Mouse (Mus musculus) midbrain, embryonic 12.5 days (tissue): ENCODE results near the gene Dock7. TPM values are rescaled to one million over a fixed set of nuclear protein-coding genes. Genes with fewer than 3 reads are reported as not detected.
A peak's percentile ranks its signal among the peaks of the same experiment; 100 is the strongest.

ENCODE experiments used
- ATAC-seq: fragments of 200-750 bp; cut with Nextera tagmentation; 2 replicates; pipeline ENCODE4 v1.8.0; 2017; ENCODE audit warnings: low read depth, moderate TSS enrichment, moderate library complexity; ENCODE audit not compliant: low FRiP score
- H3K27ac ChIP-seq: fragments of 300-500 bp; sonication (generic); replicated peaks from 2 replicates; pipeline ENCODE4 v1.5.1; 2016; ENCODE audit warnings: mild to moderate bottlenecking
- H3K27me3 ChIP-seq: fragments of 300-500 bp; sonication (generic); 2 replicates; pipeline ENCODE4 v1.6.1; 2016; ENCODE audit warnings: mild to moderate bottlenecking
- H3K36me3 ChIP-seq: fragments of 300-500 bp; sonication (generic); 2 replicates; pipeline ENCODE4 v1.6.1; 2016
- H3K4me1 ChIP-seq: fragments of 300-500 bp; sonication (generic); 2 replicates; pipeline ENCODE4 v1.6.1; 2016
- H3K4me2 ChIP-seq: fragments of 300-500 bp; sonication (generic); replicated peaks from 2 replicates; pipeline ENCODE4 v1.6.1; 2016; ENCODE audit warnings: mild to moderate bottlenecking, moderate library complexity
- H3K4me3 ChIP-seq: fragments of 300-500 bp; sonication (generic); 2 replicates; pipeline ENCODE4 v1.5.1; 2016; ENCODE audit warnings: mild to moderate bottlenecking
- H3K9ac ChIP-seq: fragments of 300-500 bp; sonication (generic); replicated peaks from 2 replicates; pipeline ENCODE4 v1.6.1; 2016; ENCODE audit warnings: mild to moderate bottlenecking, moderate library complexity
- H3K9me3 ChIP-seq: fragments of 300-500 bp; sonication (generic); 2 replicates; pipeline ENCODE4 v1.6.1; 2016; ENCODE audit warnings: mild to moderate bottlenecking
- whole genome bisulfite sequencing: fragments of 180-500 bp; shearing (Covaris S2); methylation state at CpG from one replicate; pipeline ENCODE4 v1.1.7; 2016; 5-methylcytosine and 5-hydroxymethylcytosine counted together
- polyA plus RNA-seq: library from polyadenylated mRNA; unstranded; fragments of >200 nt; fragmentation: Nextera tagmentation; extraction: Ambion mirVana; gene quantifications from 2 replicates; pipeline ENCODE4 v1.2.1, GENCODE M21; 2016

The Dock7 gene
- polyA plus RNA-seq, 1 experiment from 2014 or later, result 120 TPM

DNA sequence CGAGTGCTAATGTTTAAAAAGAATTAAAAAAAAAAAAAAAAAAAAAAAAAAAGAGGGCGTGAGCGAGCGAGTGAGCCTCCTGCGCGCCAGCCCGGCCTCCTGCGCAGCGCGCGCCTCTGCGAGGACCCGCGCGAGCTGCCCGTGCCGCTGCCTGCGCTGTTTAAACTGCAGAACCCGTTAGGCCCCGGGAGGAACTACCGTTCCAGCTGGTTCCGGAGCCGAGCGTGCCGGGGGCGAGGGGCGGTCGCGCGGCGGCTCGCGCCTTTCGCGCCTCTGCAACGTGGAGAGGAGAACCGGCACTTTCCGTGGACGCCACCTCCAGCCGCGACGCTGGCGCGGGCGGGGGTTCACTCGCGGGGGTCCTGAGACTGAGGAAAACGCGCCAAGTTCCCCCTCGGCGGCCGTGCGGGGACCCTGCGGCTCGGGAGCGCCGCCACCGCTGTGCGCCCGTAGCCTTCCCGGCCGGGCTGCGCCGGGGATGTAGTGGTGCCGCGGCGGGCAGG lies 197.1 kb downstream of the Dock7 start, which contains the start of gene Usp1:
Gene Usp1, plus strand, starts transcription at position 243 of the 503 bp plus-strand sequence.
- Histone ChIP-seq H3K4me3 (peak within 1 kb of the TSS; percentile 90), H3K27ac (peak within 1 kb of the TSS; percentile 97), H3K4me1 (peaks cover 19% of the 10 kb centered on the region), H3K9me3 (no peaks in the 10 kb centered on the region), H3K36me3 (no peaks in the 10 kb centered on the region), H3K27me3 (no peaks in the 10 kb centered on the region), H3K4me2 (peak within 1 kb of the TSS; percentile 79), H3K9ac (peak within 1 kb of the TSS; percentile 93)
- WGBS, result under 1% methylated on average over 35 of the region's 67 CpGs
- ATAC-seq, result peak; percentile 70

DNA sequence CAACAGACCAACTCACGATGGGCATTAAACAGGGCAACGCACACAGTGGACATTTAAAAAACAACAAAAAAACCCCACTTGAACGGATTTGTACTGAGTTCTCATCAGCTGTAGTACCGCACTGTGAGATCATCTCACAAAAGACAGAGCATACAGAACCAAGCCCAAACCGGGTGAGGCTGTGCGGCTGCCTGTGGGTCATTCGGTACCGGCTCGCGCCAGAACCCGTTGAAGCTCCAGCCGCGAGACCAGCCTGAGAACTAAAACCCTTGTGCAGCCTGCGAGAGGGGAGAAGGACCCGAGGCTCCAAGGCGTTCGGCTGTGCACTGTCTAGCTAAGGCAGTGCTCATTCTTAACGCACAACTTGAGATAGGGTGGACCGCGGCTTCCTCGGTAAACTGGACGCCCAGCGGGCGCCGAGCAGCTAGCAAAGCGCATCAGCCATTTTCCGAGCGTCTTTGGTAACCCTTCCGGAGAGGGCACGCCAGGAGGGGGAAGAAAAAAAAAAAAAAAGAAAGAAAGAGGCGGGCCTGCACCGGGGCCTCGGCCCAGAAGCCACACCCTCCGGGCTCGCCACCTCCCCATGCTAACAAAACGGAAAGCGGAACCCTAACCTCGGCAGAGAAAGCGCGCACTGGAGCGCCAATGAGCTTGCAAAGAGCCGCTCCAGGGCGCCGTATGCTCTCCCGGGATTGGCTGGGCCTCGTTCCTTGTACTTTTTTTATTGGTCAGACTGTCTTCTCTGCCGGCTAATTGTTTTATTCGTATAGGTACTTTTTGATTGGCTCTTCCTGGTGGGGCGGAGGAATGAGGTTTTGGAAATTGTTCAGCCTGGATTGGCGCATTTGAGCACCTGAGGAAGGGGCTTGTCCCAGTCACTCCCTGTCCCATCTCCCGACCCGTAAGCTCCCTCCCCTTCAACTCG lies 197.8 kb downstream of the Dock7 start:
- peak overlapping the region; percentile 79 for H3K4me2 ChIP-seq
- under 1% methylated on average over 53 of the region's 53 CpGs for WGBS

DNA sequence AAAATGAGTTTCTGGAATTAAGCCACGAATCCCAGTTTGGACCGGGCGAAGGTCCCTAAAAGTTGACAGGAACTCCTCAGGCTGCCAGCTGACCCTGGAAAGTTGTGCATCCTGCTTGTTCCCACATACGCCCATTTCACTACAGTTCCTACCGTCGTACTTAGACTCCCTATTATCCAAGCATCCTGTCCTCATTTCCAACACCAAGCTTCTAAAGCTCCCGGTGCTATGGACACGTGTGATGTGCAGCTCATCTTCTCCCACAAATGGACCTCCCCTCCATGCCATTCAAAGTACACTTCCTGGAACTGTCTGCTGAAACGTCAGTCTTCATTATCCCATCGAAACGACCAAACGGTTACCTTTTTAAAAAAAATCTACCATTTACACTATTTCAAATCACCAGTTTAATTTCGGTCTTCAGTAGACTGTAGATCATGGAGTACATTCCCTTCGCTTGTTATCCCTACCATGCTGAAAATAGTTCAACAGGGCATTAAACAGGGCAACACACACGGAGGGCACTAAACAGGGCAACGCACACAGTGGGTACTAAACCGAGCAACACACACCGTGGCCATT lies 198.6 kb downstream of the Dock7 start:
- peak; percentile 5 for ATAC-seq
- Histone ChIP-seq H3K4me2 (peak overlapping the region; percentile 79), H3K4me3 (peak overlapping the region; percentile 90), H3K27ac (peak overlapping the region; percentile 97), H3K9ac (peak overlapping the region; percentile 89), H3K36me3 (no peaks in the 10 kb centered on the region), H3K4me1 (peaks cover 19% of the 10 kb centered on the region), H3K9me3 (no peaks in the 10 kb centered on the region), H3K27me3 (no peaks in the 10 kb centered on the region)
- WGBS, result 16% methylated on average over 18 of the region's 18 CpGs

More for the DNA sequence above, 197.8 kb downstream of the Dock7 start:
- Histone ChIP-seq H3K27me3 (no peaks in the 10 kb centered on the region), H3K9me3 (no peaks in the 10 kb centered on the region), H3K4me3 (peak overlapping the region; percentile 90), H3K4me1 (peaks cover 19% of the 10 kb centered on the region), H3K27ac (peak overlapping the region; percentile 97), H3K9ac (peak overlapping the region; percentile 93), H3K36me3 (no peaks in the 10 kb centered on the region)
- peak; percentile 96 for ATAC-seq

DNA sequence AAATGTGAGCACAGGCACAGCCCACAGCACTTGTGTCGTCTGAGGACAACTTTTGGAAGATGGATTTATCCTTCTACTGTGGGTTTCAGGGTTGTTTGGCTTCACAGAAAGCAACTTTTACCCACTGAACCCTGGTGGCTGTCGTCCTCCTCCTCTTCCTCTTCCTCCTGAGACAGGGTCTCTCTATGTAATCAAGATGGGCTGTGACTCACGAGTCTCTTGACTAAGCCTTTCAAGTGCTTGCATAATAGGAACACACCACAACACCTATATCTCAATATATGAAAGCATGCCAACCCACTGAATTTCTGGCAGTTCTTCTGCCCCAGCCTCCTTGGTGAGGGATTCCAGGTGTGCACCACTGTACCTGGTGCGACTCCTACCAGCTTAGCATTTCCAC lies 199.8 kb downstream of the Dock7 start:
- Histone ChIP-seq H3K4me2 (no peak overlapping the region), H3K9me3 (no peaks in the 10 kb centered on the region), H3K4me3 (no peak overlapping the region), H3K27ac (no peak overlapping the region), H3K27me3 (no peaks in the 10 kb centered on the region), H3K9ac (no peak overlapping the region), H3K36me3 (no peaks in the 10 kb centered on the region), H3K4me1 (peaks cover 17% of the 10 kb centered on the region)
- ATAC-seq, result no peak
- WGBS, result 87% methylated on average over 4 of the region's 4 CpGs

DNA sequence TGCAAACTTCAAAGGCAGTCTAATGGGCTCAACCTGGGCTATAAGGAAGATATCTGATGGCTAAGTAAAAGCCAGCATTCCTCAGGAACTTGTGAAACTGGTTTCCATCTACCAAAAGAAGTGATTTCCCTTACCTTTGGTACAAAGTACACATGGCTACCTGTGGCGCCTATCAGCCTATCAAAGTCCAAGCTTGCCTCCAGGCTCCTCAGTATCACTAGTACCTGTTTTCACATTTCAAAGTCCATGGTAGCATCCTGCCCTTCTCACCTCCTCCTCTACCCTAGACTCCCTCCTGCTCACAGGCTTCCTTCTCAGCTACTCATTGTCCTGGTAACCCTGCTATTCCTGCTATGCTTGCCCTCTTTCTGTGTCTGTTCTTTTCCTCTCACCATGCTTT lies 202.5 kb downstream of the Dock7 start:
- Histone ChIP-seq H3K36me3 (no peaks in the 10 kb centered on the region), H3K9me3 (no peaks in the 10 kb centered on the region), H3K27me3 (no peaks in the 10 kb centered on the region), H3K4me3 (no peak overlapping the region), H3K9ac (no peak overlapping the region), H3K4me2 (no peak overlapping the region), H3K27ac (no peak overlapping the region), H3K4me1 (peaks cover 4% of the 10 kb centered on the region)
- ATAC-seq, result no peak
- WGBS, result 95% methylated on average over 1 of the region's 1 CpGs

DNA sequence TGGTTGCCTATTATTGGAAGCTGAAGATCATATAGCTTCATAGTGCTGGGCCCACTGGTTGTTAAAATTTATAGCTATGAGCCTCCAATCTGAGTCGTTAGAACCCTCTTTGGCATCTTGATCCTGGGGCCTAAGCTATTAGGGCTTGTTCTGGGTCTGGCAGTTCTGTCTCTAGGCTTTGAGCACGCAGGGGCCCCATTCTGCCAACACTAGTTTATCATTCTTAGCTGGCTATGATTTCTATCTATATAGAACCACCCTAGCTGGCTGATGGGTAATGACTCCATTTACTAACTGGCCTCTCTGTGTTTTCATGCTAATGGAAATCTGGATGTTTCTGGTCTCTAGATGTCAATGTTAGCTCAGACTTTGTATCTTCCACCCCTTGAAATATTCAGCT lies 203.0 kb downstream of the Dock7 start:
- 87% methylated on average over 2 of the region's 2 CpGs for WGBS
- Histone ChIP-seq H3K9ac (no peak overlapping the region), H3K4me3 (no peak overlapping the region), H3K27me3 (no peaks in the 10 kb centered on the region), H3K4me1 (peaks cover 4% of the 10 kb centered on the region), H3K36me3 (no peaks in the 10 kb centered on the region), H3K9me3 (no peaks in the 10 kb centered on the region), H3K4me2 (no peak overlapping the region), H3K27ac (no peak overlapping the region)
- no peak for ATAC-seq

DNA sequence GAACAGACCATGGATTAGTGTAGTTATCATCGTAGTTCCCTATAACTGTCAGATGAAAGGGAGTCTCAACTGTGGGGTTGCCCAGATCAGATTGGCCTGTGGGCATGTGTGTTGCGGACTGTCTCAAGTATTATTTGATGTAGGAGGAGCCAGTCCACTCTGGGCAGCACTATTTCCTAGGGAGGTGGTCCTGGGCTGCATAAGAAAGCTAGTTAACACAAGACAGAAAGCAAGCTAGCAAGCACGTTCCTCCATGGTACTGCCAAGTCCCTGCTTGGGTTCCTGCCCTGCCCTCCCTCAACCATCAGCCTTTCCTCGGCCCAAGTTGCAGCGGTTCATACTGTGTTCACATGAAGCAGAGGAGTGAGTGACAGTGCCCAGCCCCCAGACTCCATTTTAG lies 210.5 kb downstream of the Dock7 start:
- Histone ChIP-seq H3K4me3 (no peak overlapping the region), H3K4me1 (no peaks in the 10 kb centered on the region), H3K36me3 (no peaks in the 10 kb centered on the region), H3K9ac (no peak overlapping the region), H3K27me3 (no peaks in the 10 kb centered on the region), H3K27ac (no peak overlapping the region), H3K4me2 (no peak overlapping the region), H3K9me3 (no peaks in the 10 kb centered on the region)
- no peak for ATAC-seq
- WGBS, result 92% methylated on average over 5 of the region's 5 CpGs

DNA sequence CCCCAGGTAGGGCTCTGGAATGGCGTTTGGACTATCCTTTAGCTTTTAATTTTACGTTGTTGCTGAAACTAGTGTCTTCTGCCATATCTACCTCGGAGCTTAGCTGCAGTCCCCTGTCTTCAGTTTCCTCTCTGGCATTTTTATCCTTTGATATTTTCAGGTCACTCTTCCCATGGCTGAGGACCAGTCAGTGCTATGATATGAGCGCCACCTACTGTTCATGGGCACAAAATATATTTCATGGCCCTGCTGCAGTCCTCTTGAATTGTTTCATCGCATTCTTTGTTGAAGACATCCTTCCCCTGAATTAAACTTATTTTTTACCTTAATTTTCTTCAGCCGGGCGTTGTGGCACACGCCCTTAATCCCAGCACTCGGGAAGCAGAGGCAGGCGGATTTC lies 233.6 kb downstream of the Dock7 start:
- Histone ChIP-seq H3K4me3 (no peak overlapping the region), H3K27ac (no peak overlapping the region), H3K9ac (no peak overlapping the region), H3K9me3 (no peaks in the 10 kb centered on the region), H3K4me1 (no peaks in the 10 kb centered on the region), H3K27me3 (no peaks in the 10 kb centered on the region), H3K4me2 (no peak overlapping the region), H3K36me3 (no peaks in the 10 kb centered on the region)
- ATAC-seq, result peak; percentile 68
- 23% methylated on average over 10 of the region's 10 CpGs for WGBS

Other genes with a start within 250 kb of the Dock7 start
- 126 and 138 TPM in 2 replicates for gene Usp1, start 197.1 kb downstream of the Dock7 start, polyA plus RNA-seq
- 1.6 and 1.7 TPM in 2 replicates for gene Angptl3, start 90.0 kb downstream of the Dock7 start, polyA plus RNA-seq
- gene Atg4c, start 73.0 kb upstream of the Dock7 start, polyA plus RNA-seq, result 15.9 and 16.1 TPM in 2 replicates
- 0.26 and 0.34 TPM in 2 replicates for gene Gm12689, start 175.0 kb upstream of the Dock7 start, polyA plus RNA-seq